Mouse (Mus musculus) liver, embryonic 15.5 days (tissue): ENCODE results near the gene Tnnt1. TPM values are rescaled to one million over a fixed set of nuclear protein-coding genes. Genes with fewer than 3 reads are reported as not detected.

ENCODE experiments used
- ATAC-seq: fragments of 200-750 bp; cut with Nextera tagmentation; 2 replicates; pipeline ENCODE4 v1.8.0; 2017; ENCODE audit warnings: moderate number of reproducible peaks, mild to moderate bottlenecking, moderate library complexity; ENCODE audit not compliant: insufficient read depth
- H3K27ac ChIP-seq: fragments of 300-500 bp; sonication (generic); replicated peaks from 2 replicates; pipeline ENCODE4 v1.5.1; 2015; ENCODE audit warnings: mild to moderate bottlenecking, inconsistent platforms
- H3K27me3 ChIP-seq: fragments of 300-500 bp; sonication (generic); 2 replicates; pipeline ENCODE4 v1.6.1; 2015; ENCODE audit warnings: mild to moderate bottlenecking, inconsistent platforms
- H3K36me3 ChIP-seq: fragments of 300-500 bp; sonication (generic); replicated peaks from 2 replicates; pipeline ENCODE4 v1.6.1; 2015; ENCODE audit warnings: moderate library complexity, mild to moderate bottlenecking, inconsistent platforms
- H3K4me1 ChIP-seq: fragments of 300-500 bp; sonication (generic); replicated peaks from 2 replicates; pipeline ENCODE4 v1.6.1; 2015; ENCODE audit warnings: inconsistent platforms
- H3K4me2 ChIP-seq: fragments of 300-500 bp; sonication (generic); 2 replicates; pipeline ENCODE4 v1.6.1; 2015; ENCODE audit warnings: moderate library complexity, mild to moderate bottlenecking, inconsistent platforms
- H3K4me3 ChIP-seq: fragments of 300-500 bp; sonication (generic); replicated peaks from 2 replicates; pipeline ENCODE4 v1.5.1; 2015; ENCODE audit warnings: mild to moderate bottlenecking, inconsistent platforms
- H3K9ac ChIP-seq: fragments of 300-500 bp; sonication (generic); 2 replicates; pipeline ENCODE4 v1.6.1; 2015; ENCODE audit warnings: moderate library complexity, mild to moderate bottlenecking, inconsistent platforms
- H3K9me3 ChIP-seq: fragments of 300-500 bp; sonication (generic); replicated peaks from 2 replicates; pipeline ENCODE4 v1.6.1; 2016; ENCODE audit warnings: inconsistent platforms
- WGBS: fragments of 180-500 bp; shearing (Covaris S2); methylation state at CpG from one replicate; pipeline ENCODE4 v1.1.7; 2015; ENCODE audit warnings: mixed read lengths; ENCODE audit not compliant: insufficient replicate concordance; 5-methylcytosine and 5-hydroxymethylcytosine counted together
- polyA plus RNA-seq: library from polyadenylated mRNA; unstranded; fragments of >200 nt; fragmentation: Nextera tagmentation; extraction: Ambion mirVana; gene quantifications from 2 replicates; pipeline ENCODE4 v1.2.1, GENCODE M21; 2015

The Tnnt1 gene
- polyA plus RNA-seq, 1 experiment from 2014 or later: 16.9 TPM

DNA sequence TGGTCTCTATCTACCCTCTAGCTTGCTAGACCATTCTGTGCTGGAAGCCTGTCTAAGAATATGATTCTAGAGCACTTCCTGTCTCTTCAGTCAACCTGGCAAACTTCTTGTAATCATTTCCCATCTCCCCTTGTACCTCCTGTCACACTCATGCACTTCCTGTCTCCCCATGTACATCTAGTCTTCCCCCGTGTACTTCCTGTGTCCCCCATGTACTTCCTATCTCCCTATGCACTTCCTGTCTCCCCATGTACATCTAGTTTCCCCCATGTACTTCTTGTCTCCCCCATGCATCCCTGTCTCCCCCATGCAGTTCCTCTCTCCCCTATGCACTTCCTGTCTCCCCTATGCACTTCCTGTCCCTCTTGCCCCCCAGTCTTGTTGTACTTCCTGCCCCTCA lies 2.3 kb upstream of the Tnnt1 start:
- no peaks in the 10 kb centered on the region for H3K9me3 ChIP-seq
- no peak overlapping the region for H3K4me2 ChIP-seq
- no peak overlapping the region for H3K9ac ChIP-seq
- no peak overlapping the region for H3K27ac ChIP-seq
- no peaks in the 10 kb centered on the region for H3K36me3 ChIP-seq
- H3K27me3 ChIP-seq: peaks cover 23% of the 10 kb centered on the region
- H3K4me3 ChIP-seq: no peak overlapping the region
- WGBS: 29% methylated on average over 1 of the region's 1 CpGs
- peaks cover 17% of the 10 kb centered on the region; the same call in 1 of the 2 replicates for H3K4me1 ChIP-seq
- no peak for ATAC-seq

GRCm38 (mm10) chr7:4515853-4516252 lies 329 bp downstream of the Tnnt1 start:
- H3K4me3 ChIP-seq: no peak overlapping the region
- H3K4me1 ChIP-seq: peaks cover 12% of the 10 kb centered on the region
- 60% methylated on average over 6 of the region's 6 CpGs for WGBS
- no peak overlapping the region for H3K4me2 ChIP-seq
- no peaks in the 10 kb centered on the region for H3K9me3 ChIP-seq
- peaks cover 9% of the 10 kb centered on the region for H3K27me3 ChIP-seq
- H3K36me3 ChIP-seq: no peaks in the 10 kb centered on the region
- ATAC-seq: no peak
- no peak overlapping the region for H3K9ac ChIP-seq
- no peak overlapping the region for H3K27ac ChIP-seq

DNA sequence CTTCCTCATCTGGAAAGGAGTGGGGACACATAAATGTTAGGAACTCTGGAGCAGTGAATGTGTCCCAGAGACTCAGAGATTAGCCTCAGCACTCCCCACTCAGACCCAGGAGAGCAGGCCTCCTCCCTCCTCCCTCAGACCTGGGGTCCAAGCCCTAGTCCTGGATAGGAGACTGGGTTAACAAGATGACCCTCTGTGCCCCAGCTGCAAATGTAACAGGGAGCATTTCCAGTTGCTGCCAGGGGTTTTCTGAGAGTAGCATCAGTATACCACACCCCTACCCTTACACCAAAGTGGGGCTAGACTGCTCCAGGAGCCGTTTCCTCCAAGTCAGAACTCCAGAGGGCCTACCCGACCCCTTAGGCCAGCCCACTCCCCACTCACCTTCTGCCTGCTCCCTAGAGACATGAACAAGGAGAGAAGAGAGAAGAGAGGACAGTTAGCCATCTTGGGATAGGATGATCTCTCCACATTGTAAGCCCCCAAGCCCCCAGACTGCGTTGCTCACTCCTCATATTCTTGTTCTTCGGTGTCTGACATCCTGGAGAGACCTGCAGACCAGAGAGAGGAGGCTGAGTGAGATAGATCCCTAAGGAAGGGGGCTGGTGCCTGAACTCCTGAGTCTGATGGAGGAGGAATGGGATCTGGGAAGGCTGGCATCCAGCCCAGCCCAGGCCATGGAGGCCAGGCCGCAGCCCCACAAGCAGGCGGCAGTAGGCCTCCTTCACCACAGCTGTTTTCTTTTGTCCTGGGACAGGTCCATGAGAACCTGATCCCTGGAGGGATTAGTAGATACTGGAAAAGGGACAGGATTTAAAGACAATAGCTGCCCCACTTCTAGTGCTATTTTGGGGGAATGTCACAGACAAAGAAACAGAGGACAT lies 2.1 kb downstream of the Tnnt1 start:
- H3K27me3 ChIP-seq: no peaks in the 10 kb centered on the region
- peaks cover 19% of the 10 kb centered on the region for H3K4me1 ChIP-seq
- no peaks in the 10 kb centered on the region for H3K36me3 ChIP-seq
- H3K4me2 ChIP-seq: no peak overlapping the region
- ATAC-seq: no peak
- H3K27ac ChIP-seq: no peak overlapping the region
- no peak overlapping the region for H3K9ac ChIP-seq
- no peaks in the 10 kb centered on the region for H3K9me3 ChIP-seq
- WGBS: 60% methylated on average over 6 of the region's 6 CpGs
- H3K4me3 ChIP-seq: no peak overlapping the region

GRCm38 (mm10) chr7:4513236-4513635 lies 2.9 kb downstream of the Tnnt1 start:
- H3K27ac ChIP-seq: no peak overlapping the region
- H3K9me3 ChIP-seq: no peaks in the 10 kb centered on the region
- H3K27me3 ChIP-seq: no peaks in the 10 kb centered on the region
- ATAC-seq: no peak
- no peaks in the 10 kb centered on the region for H3K36me3 ChIP-seq
- H3K4me2 ChIP-seq: no peak overlapping the region
- H3K9ac ChIP-seq: no peak overlapping the region
- 17% methylated on average over 13 of the region's 13 CpGs for WGBS
- no peak overlapping the region for H3K4me3 ChIP-seq
- H3K4me1 ChIP-seq: peaks cover 18% of the 10 kb centered on the region

DNA sequence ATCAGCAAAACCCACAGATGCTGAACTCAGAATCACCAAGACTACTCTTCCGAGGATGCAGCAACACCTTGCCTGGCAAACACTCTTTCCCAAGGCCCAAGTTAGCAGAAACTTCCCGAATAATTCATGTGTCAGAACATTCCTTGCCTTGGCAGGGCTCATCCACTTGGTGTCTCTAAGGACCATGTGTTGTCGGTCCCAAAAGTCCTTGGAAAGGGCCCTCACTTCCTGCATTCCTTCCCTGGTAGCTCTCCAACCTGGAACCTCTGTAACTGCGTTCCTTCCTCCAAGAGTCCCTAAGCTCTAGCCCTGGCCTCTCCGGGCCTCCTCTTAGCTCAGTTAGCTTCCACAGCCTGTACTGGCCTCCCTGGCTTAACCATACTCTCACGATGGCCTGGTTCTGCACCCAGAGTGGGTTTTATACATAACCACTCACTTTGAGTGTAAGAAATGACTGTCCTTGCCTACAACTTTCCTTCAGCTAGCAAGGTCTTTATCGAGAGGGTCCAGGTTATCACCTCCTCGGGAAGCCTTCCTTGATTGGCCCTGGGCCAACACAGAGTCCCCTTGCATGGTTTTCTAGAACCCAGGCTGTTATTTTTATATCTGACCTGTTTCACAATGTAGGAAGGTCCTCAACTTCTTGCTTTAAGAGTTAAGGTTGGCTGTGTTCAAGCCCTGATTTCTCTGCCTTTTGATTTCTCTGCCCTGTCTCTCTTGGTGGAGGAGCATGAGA lies 4.5 kb downstream of the Tnnt1 start:
- Histone ChIP-seq H3K4me3 (no peak overlapping the region), H3K27ac (no peak overlapping the region), H3K4me2 (no peak overlapping the region), H3K36me3 (no peaks in the 10 kb centered on the region), H3K27me3 (no peaks in the 10 kb centered on the region), H3K9me3 (no peaks in the 10 kb centered on the region), H3K9ac (no peak overlapping the region), H3K4me1 (peaks cover 21% of the 10 kb centered on the region)
- 62% methylated on average over 8 of the region's 8 CpGs for WGBS
- ATAC-seq: no peak

- Histone ChIP-seq H3K4me1 (peaks cover 27% of the 10 kb centered on the region), H3K9ac (0 out of 2 replicates have a peak overlapping the region, but pooled peaks have one; percentile 11), H3K27me3 (no peaks in the 10 kb centered on the region), H3K36me3 (no peaks in the 10 kb centered on the region), H3K4me2 (peak overlapping the region; percentile 58), H3K27ac (no peak overlapping the region), H3K4me3 (peak overlapping the region; percentile 32), H3K9me3 (no peaks in the 10 kb centered on the region)
- peak; percentile 67 for ATAC-seq
- 20% methylated on average over 24 of the region's 24 CpGs for WGBS
Observed at GRCm38 (mm10) chr7:4509863-4510608, 6.1 kb downstream of the Tnnt1 start.

DNA sequence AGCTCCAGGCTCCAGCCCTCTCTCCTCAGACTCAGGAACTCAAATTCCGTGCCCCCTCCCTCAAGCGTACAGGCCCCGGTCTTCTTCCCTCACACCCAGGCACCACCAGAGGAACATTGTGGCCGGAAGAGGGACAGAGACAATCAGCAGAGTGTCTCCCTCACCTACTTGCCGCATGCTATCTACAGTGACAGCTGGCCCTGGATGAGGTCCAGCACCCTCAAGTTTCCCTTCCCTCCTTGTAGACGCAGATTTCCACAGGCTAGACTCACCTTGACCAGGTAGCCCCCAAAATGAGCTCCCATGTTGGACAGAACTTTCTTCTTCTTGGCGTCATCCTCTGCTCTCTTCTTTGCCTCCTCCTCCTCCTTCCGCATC lies 7.5 kb downstream of the Tnnt1 start:
- ATAC-seq: no peak
- H3K9me3 ChIP-seq: no peaks in the 10 kb centered on the region
- peaks cover 40% of the 10 kb centered on the region for H3K4me1 ChIP-seq
- 56% methylated on average over 8 of the region's 8 CpGs for WGBS
- no peak overlapping the region for H3K4me2 ChIP-seq
- no peak overlapping the region for H3K27ac ChIP-seq
- no peaks in the 10 kb centered on the region for H3K27me3 ChIP-seq
- H3K4me3 ChIP-seq: no peak overlapping the region
- H3K9ac ChIP-seq: no peak overlapping the region
- H3K36me3 ChIP-seq: no peaks in the 10 kb centered on the region

- Histone ChIP-seq H3K4me3 (no peak overlapping the region), H3K4me2 (no peak overlapping the region), H3K9me3 (no peaks in the 10 kb centered on the region), H3K9ac (no peak overlapping the region), H3K27ac (no peak overlapping the region), H3K4me1 (peaks cover 40% of the 10 kb centered on the region), H3K27me3 (no peaks in the 10 kb centered on the region), H3K36me3 (no peaks in the 10 kb centered on the region)
- no peak for ATAC-seq
- WGBS: 82% methylated on average over 32 of the region's 32 CpGs
Observed at GRCm38 (mm10) chr7:4508062-4508738, 8.0 kb downstream of the Tnnt1 start.

- H3K9me3 ChIP-seq: no peaks in the 10 kb centered on the region
- H3K36me3 ChIP-seq: no peaks in the 10 kb centered on the region
- whole genome bisulfite sequencing: 39% methylated on average over 3 of the region's 4 CpGs
- no peak for ATAC-seq
- H3K9ac ChIP-seq: no peak overlapping the region
- no peak overlapping the region for H3K4me2 ChIP-seq
- H3K4me1 ChIP-seq: peaks cover 48% of the 10 kb centered on the region
- no peak overlapping the region for H3K4me3 ChIP-seq
- H3K27ac ChIP-seq: no peak overlapping the region
- H3K27me3 ChIP-seq: no peaks in the 10 kb centered on the region
Observed at GRCm38 (mm10) chr7:4507220-4507619, 9.0 kb downstream of the Tnnt1 start.

DNA sequence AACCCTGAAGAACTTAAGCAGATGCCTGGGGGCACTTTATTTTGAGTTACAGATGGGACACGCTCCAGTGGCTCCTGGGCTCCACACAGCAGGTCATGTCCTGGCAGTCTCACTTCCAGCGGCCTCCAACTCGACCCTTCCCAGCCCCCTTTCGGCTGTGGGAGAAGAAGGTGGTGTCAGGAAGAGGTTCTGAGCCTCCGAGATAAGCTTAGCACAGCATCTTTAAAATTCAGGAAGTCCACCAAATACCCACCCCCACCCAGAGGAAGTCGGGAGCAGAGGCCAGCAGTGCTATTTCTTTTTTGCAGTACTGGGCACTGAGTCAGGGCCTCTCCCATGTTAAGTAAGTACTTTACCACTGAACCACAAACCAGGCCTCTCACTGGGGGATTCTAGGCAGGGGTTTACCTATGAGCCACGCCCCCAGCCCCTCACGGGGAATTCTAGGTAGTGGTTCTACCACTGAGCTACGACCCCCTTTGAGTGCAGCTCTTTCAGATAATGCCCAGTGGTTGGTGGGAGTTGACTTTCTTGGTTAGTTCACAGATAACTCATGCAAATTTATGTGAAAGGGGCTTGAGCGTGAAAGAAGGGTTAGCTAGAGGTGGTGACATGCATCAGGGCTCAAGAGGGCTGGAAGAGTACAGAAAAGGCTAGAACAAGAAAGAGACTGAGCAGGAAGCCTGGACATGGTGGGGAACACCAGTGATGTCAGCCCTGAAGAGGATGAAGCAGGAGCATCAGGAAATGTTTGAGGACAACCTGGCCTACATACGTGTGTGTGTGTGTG lies 11.3 kb downstream of the Tnnt1 start:
- Histone ChIP-seq H3K4me1 (peaks cover 57% of the 10 kb centered on the region), H3K27me3 (no peaks in the 10 kb centered on the region), H3K9ac (no peak overlapping the region; the same call in 1 of the 2 replicates), H3K36me3 (no peaks in the 10 kb centered on the region), H3K4me3 (no peak overlapping the region), H3K27ac (peak overlapping the region; percentile 67), H3K4me2 (0 out of 2 replicates have a peak overlapping the region, but pooled peaks have one; percentile 6), H3K9me3 (no peaks in the 10 kb centered on the region)
- no peak for ATAC-seq
- WGBS: 13% methylated on average over 11 of the region's 11 CpGs
